Mouse (Mus musculus): ENCODE data around the gene Capza1.

The Capza1 gene

GRCm38 (mm10) chr3:104785284-104785683 lies 79.0 kb downstream of the Capza1 start:
- no peak for DNase-seq

- no peak for DNase-seq
These were observed 80.3 kb downstream of the Capza1 start for GRCm38 (mm10) chr3:104783971-104784500.

DNA sequence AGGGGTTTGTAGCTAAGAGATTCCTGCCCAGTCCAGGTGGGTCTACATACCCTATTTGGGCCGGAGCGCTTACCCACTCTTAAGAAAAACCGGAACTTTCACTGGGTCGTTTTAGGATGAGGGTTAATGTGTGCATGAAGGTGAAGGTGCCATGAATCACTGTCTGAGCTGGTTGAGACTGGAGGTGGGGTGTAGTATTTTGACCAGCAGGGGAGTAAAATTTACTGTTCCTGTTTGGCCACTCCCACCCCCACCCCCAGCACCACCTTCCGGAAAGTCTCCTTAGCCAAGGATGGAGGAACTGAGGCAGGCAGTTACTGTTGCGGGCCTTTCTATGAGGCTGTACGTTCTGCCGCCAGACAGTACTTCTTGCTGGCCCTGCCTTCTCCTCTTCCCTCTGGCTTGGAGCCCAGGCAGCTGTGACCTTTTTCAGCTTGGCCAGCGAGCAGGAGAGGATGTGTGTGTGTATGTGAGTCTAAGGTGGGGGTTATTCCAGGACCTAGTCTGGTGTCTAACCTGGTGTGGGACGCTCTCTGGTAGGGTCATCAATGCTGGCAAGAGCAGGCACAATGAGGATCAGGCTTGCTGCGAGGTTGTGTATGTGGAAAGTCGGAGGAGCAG lies 82.1 kb downstream of the Capza1 start:
- no peak for DNase-seq

GRCm38 (mm10) chr3:104781471-104781903 lies 82.8 kb downstream of the Capza1 start, which contains the start of gene Fam19a3:
Gene Fam19a3, minus strand, starts transcription at chr3:104781840.
- DNase-seq = no peak

DNA sequence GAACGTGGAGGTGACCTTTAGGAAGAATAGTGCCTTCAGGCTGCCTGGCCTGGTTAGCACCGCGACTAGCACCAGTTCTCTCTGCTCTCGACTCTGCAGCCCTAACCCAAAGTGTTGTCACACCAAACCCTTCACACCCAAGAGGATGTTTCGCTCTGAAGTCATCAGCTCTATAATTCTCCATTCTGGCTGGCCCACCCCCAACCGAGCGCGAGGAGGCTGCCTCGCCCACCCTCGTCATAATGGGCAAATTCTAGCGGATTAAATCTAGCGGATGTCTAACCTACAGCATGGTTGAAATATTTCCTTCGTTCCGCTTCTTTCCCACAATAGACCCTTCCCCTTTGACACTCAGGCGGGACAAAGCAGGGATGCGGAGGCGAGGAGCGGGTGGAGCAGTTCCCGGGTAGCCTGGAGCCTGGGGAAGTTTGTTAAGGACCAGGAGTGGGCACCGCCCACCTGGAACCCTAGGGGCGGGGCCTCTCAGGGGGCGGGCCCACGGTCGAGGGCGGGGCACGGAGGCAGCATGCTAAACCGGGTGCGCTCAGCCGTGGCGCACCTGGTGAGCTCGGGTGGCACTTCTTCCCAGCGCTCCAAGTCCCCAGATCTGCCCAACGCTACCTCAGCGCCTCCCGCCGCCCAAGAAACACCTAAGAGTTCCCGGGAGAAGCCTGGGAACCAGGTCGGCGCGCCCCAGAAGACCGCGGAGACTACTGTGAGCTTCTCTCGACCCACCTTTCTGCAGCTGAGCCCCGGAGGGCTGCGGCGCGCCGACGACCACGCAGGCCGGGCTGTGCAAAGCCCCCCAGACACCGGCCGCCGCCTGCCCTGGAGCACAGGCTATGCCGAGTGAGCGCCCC lies 83.5 kb downstream of the Capza1 start, which contains the start of gene Ppm1j:
TSS of gene Ppm1j (plus strand) at position 496 of the 860 bp plus-strand sequence.
- DNase-seq = no peak

- no peak for DNase-seq
These were observed 84.4 kb downstream of the Capza1 start for GRCm38 (mm10) chr3:104779949-104780348.

DNA sequence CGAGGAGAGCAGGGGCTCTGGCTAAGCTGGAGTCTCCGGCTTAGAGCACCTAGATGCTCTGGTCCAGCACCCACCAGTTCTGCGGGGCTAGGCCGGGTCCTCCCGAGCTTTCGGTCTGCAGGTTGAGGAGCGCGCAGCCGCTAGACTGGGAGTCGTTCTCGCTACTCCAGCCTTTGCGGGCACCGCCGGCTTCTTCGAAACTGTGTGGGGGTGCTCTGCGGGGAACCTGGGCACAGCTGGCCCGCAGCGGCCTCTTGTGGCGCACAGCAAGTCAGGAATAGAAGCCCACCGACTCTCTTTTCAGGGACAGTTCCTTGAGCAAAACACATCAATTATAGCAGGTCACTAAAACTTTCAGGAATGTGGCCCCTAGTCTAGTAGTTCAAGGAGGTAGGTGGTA lies 87.0 kb downstream of the Capza1 start:
- no peak for DNase-seq

DNA sequence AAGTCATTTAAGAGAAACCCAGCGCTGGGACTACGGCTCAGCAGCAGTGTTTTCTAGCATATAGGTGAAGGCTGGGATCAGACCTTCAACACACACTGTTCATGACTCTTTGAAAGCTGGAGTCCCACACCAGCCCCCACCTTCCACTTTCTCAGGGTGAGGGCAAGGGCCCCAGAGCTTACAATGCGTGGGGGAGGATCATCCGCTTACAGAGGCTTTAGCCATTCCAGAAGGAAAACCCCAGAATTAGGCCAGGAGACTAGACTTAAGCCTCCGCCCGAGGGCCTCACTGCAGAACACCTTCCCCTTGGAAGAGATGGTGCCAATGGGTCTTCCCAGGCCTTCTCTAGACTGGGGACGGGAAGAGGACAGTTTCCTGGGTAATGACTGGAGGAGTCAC lies 91.0 kb downstream of the Capza1 start:
- DNase-seq = no peak
